Mouse (Mus musculus) hindbrain, embryonic 10.5 days (tissue): ENCODE results near the gene Abca5. TPM values are rescaled to one million over a fixed set of nuclear protein-coding genes. Genes with fewer than 3 reads are reported as not detected.

Source experiments
- DNase-seq: peaks from one replicate; pipeline ENCODE4 v3.0.0-alpha.2; 2017; ENCODE audit warnings: low spot score
- H3K27ac ChIP-seq: fragments of 300-500 bp; sonication (generic); 2 replicates; pipeline ENCODE4 v1.5.1; 2016; ENCODE audit warnings: mild to moderate bottlenecking, moderate library complexity
- H3K27me3 ChIP-seq: fragments of 300-500 bp; sonication (generic); 2 replicates; pipeline ENCODE4 v1.6.1; 2016; ENCODE audit warnings: mild to moderate bottlenecking; ENCODE audit not compliant: poor library complexity, insufficient read depth, severe bottlenecking
- H3K36me3 ChIP-seq: fragments of 300-500 bp; sonication (generic); 2 replicates; pipeline ENCODE4 v1.6.1; 2016; ENCODE audit warnings: mild to moderate bottlenecking, moderate library complexity
- H3K4me1 ChIP-seq: fragments of 300-500 bp; sonication (generic); replicated peaks from 2 replicates; pipeline ENCODE4 v1.6.1; 2016; ENCODE audit warnings: mild to moderate bottlenecking
- H3K4me3 ChIP-seq: fragments of 300-500 bp; sonication (generic); 2 replicates; pipeline ENCODE4 v1.5.1; 2016; ENCODE audit warnings: mild to moderate bottlenecking, moderate library complexity
- H3K9me3 ChIP-seq: fragments of 300-500 bp; sonication (generic); 2 replicates; pipeline ENCODE4 v1.6.1; 2016; ENCODE audit warnings: mild to moderate bottlenecking, moderate library complexity
- WGBS: fragments of 180-500 bp; shearing (Covaris S2); methylation state at CpG from one replicate; pipeline ENCODE4 v1.1.7; 2016; 5-methylcytosine and 5-hydroxymethylcytosine counted together
- polyA plus RNA-seq: library from polyadenylated mRNA; unstranded; fragments of >200 nt; fragmentation: Nextera tagmentation; extraction: Ambion mirVana; gene quantifications from 2 replicates; pipeline ENCODE4 v1.2.1, GENCODE M21; 2016

The Abca5 gene
- polyA plus RNA-seq, 1 experiment from 2014 or later: 2.5 TPM

DNA sequence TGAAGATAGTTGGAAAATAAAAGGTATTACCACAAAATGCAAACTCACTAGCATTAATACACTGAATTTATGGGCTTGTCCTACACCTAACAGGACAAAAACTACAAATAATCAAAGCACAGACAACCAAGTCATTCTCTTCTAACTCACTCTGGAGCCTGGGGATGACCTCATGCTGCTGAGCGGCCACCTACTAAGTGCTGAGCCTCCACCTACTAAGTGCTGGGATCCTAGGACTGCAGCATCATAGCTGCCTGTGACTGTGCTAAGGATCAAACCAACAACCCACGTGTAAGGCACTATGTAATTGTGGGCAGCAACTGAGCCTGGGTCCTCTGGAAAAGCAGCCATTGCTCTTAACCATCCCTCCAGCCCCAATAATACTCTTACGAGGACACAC, 51.2 kb downstream of the Abca5 start:
- no peak overlapping the region for H3K4me3 ChIP-seq
- no peaks in the 10 kb centered on the region for H3K9me3 ChIP-seq
- no peak overlapping the region for H3K27ac ChIP-seq
- 82% methylated on average over 3 of the region's 3 CpGs for WGBS
- H3K36me3 ChIP-seq: no peaks in the 10 kb centered on the region
- no peaks in the 10 kb centered on the region for H3K4me1 ChIP-seq
- no peaks in the 10 kb centered on the region for H3K27me3 ChIP-seq
- no peak for DNase-seq

GRCm38 (mm10) chr11:110284849-110285248, 52.7 kb downstream of the Abca5 start:
- WGBS: 71% methylated on average over 10 of the region's 10 CpGs
- no peaks in the 10 kb centered on the region for H3K4me1 ChIP-seq
- H3K9me3 ChIP-seq: no peaks in the 10 kb centered on the region
- no peak overlapping the region for H3K27ac ChIP-seq
- H3K36me3 ChIP-seq: no peaks in the 10 kb centered on the region
- no peaks in the 10 kb centered on the region for H3K27me3 ChIP-seq
- no peak overlapping the region for H3K4me3 ChIP-seq
- DNase-seq: no peak

- WGBS: 86% methylated on average over 9 of the region's 9 CpGs
- H3K4me1 ChIP-seq: no peaks in the 10 kb centered on the region
- no peak overlapping the region for H3K27ac ChIP-seq
- H3K36me3 ChIP-seq: no peaks in the 10 kb centered on the region
- no peaks in the 10 kb centered on the region for H3K9me3 ChIP-seq
- no peaks in the 10 kb centered on the region for H3K27me3 ChIP-seq
- no peak overlapping the region for H3K4me3 ChIP-seq
- no peak for DNase-seq
These were observed 53.2 kb downstream of the Abca5 start for GRCm38 (mm10) chr11:110284185-110284787.

DNA sequence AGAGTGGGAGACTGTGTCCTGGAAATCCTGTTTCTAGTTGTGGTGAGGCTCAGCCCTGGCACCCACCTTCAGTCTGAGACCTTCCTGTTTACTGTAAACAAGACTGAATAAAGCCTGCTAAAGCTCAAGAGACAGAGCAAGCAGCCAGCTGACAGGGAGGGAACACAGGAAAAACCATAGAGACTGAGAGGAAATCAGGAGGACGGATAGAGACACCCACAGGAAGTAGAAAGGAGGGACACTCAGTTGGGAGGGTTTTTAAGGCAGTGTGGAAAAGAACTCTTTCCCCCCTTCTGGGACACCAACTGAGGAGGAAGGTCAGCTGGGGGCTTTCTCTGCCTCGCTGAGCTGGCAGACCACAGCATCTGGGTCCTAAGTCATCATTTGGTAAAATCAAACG, 62.7 kb downstream of the Abca5 start:
- no peak for DNase-seq
- Histone ChIP-seq H3K9me3 (no peaks in the 10 kb centered on the region), H3K27ac (no peak overlapping the region), H3K4me3 (no peak overlapping the region), H3K4me1 (no peaks in the 10 kb centered on the region), H3K36me3 (no peaks in the 10 kb centered on the region), H3K27me3 (no peaks in the 10 kb centered on the region)
- WGBS: 60% methylated on average over 3 of the region's 3 CpGs

- no peak overlapping the region for H3K4me3 ChIP-seq
- 6% methylated on average over 5 of the region's 5 CpGs for WGBS
- H3K4me1 ChIP-seq: no peaks in the 10 kb centered on the region
- peak; percentile 60 for DNase-seq
- H3K27me3 ChIP-seq: no peaks in the 10 kb centered on the region
- no peak overlapping the region for H3K27ac ChIP-seq
- H3K9me3 ChIP-seq: no peaks in the 10 kb centered on the region
- no peaks in the 10 kb centered on the region for H3K36me3 ChIP-seq
These were observed 65.8 kb downstream of the Abca5 start for GRCm38 (mm10) chr11:110271745-110272144.

- peak; percentile 89 for DNase-seq
- H3K36me3 ChIP-seq: no peaks in the 10 kb centered on the region
- WGBS: 49% methylated on average over 8 of the region's 8 CpGs
- no peaks in the 10 kb centered on the region for H3K4me1 ChIP-seq
- H3K27ac ChIP-seq: peak overlapping the region; percentile 45; the same call in 1 of the 2 replicates
- no peaks in the 10 kb centered on the region for H3K9me3 ChIP-seq
- H3K4me3 ChIP-seq: no peak overlapping the region
- H3K27me3 ChIP-seq: no peaks in the 10 kb centered on the region
These were observed 69.2 kb downstream of the Abca5 start for GRCm38 (mm10) chr11:110268244-110268844.

DNA sequence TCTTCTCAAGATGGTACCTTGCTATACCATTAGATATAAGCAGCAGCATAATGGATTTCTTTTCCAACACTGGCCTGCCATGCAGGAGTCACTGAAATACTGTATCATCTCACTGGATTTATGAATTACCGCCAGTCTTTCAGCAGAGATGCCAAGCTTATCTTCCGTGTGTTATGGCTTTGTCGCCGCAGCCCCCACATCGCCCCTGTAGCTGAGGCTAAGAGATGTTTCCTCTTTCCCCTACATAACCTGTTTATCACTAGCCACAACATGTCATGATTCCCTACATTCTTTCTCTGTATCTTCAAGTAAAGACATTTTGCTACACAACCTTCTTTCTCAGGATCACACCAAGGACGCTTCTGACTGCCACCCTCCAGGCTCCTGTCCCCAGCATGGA, 70.3 kb downstream of the Abca5 start:
- Histone ChIP-seq H3K4me3 (no peak overlapping the region), H3K27me3 (no peaks in the 10 kb centered on the region), H3K27ac (no peak overlapping the region), H3K4me1 (no peaks in the 10 kb centered on the region), H3K9me3 (no peaks in the 10 kb centered on the region), H3K36me3 (no peaks in the 10 kb centered on the region)
- no peak for DNase-seq
- 96% methylated on average over 6 of the region's 6 CpGs for WGBS

GRCm38 (mm10) chr11:110266757-110267156, 70.8 kb downstream of the Abca5 start:
- no peaks in the 10 kb centered on the region for H3K27me3 ChIP-seq
- H3K4me3 ChIP-seq: no peak overlapping the region
- no peak for DNase-seq
- no peak overlapping the region for H3K27ac ChIP-seq
- H3K4me1 ChIP-seq: no peaks in the 10 kb centered on the region
- 93% methylated on average over 11 of the region's 11 CpGs for WGBS
- H3K9me3 ChIP-seq: no peaks in the 10 kb centered on the region
- no peaks in the 10 kb centered on the region for H3K36me3 ChIP-seq

DNA sequence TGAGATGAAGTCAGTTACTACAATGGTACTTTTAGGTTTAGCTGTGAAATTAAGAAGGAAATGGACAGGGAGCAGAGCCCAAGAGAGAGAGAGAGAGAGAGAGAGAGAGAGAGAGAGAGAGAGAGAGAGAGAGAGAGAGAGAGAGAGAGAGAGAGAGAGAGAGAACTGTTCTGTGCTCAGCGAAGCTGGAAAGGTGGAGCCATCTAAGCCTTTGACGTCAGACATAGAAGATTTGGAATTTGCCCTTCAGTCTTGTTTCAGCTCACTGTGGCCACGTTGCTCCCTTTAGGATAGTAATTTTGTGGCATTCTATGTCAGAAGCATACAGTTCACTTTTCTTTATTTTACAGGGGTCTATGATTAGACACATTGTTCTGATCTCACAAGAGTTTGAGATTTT, 75.6 kb downstream of the Abca5 start:
- Histone ChIP-seq H3K36me3 (no peaks in the 10 kb centered on the region), H3K27me3 (no peaks in the 10 kb centered on the region), H3K4me3 (no peak overlapping the region), H3K4me1 (no peaks in the 10 kb centered on the region), H3K27ac (no peak overlapping the region), H3K9me3 (0 out of 2 replicates have a peak, but pooled peaks cover 6% of the 10 kb centered on the region)
- 74% methylated on average over 3 of the region's 3 CpGs for WGBS
- no peak for DNase-seq

- no peak for DNase-seq
- Histone ChIP-seq H3K36me3 (no peaks in the 10 kb centered on the region), H3K4me1 (no peaks in the 10 kb centered on the region), H3K9me3 (0 out of 2 replicates have a peak, but pooled peaks cover 6% of the 10 kb centered on the region), H3K27me3 (no peaks in the 10 kb centered on the region), H3K4me3 (no peak overlapping the region), H3K27ac (no peak overlapping the region)
- WGBS: 75% methylated on average over 4 of the region's 4 CpGs
These were observed 79.6 kb downstream of the Abca5 start for GRCm38 (mm10) chr11:110257911-110258310.

DNA sequence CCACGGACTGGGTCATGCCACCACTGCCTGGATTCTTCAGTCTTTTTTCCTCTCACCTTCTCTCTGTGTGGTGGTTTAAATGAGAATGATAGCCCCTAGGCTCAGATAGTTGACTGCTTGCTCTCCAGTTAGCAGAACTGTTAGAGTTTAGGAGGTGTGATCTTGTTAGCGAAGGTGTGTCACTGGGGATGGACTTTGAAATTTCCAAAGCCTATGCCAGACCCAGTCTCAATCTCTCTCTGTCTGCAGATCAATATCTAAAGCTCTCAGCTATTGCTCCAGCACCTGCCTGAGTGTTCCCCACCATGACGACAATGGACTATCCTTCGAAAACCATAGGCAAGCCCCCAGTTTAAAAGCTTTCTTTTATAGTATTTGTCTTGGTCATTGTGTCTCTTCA, 80.5 kb downstream of the Abca5 start:
- no peak overlapping the region for H3K4me3 ChIP-seq
- no peaks in the 10 kb centered on the region for H3K36me3 ChIP-seq
- WGBS: 94% methylated on average over 4 of the region's 4 CpGs
- no peak for DNase-seq
- no peaks in the 10 kb centered on the region for H3K4me1 ChIP-seq
- no peaks in the 10 kb centered on the region for H3K27me3 ChIP-seq
- 0 out of 2 replicates have a peak, but pooled peaks cover 6% of the 10 kb centered on the region for H3K9me3 ChIP-seq
- no peak overlapping the region for H3K27ac ChIP-seq

DNA sequence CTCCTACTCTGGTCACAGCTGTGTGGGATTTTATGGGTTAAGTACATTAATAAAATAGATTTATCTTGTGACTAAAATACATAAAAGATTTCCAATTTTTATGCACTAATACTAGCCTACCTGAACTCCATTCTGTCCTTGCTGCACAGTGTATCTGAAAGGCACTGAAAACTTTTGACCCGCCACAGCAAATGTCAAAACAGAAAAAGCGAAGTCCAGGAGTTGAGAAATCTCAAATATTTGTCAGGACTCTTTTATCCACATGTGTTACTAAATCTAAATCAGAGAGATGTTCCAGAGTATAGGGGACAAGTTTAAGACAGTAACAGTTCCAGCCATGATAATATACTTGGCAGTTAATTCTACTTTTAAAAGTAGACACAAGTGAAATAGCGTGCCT, 85.3 kb downstream of the Abca5 start:
- Histone ChIP-seq H3K4me1 (peaks cover 4% of the 10 kb centered on the region), H3K9me3 (no peaks in the 10 kb centered on the region), H3K4me3 (no peak overlapping the region), H3K27me3 (no peaks in the 10 kb centered on the region), H3K36me3 (no peaks in the 10 kb centered on the region), H3K27ac (no peak overlapping the region)
- WGBS: 78% methylated on average over 3 of the region's 3 CpGs
- no peak for DNase-seq

DNA sequence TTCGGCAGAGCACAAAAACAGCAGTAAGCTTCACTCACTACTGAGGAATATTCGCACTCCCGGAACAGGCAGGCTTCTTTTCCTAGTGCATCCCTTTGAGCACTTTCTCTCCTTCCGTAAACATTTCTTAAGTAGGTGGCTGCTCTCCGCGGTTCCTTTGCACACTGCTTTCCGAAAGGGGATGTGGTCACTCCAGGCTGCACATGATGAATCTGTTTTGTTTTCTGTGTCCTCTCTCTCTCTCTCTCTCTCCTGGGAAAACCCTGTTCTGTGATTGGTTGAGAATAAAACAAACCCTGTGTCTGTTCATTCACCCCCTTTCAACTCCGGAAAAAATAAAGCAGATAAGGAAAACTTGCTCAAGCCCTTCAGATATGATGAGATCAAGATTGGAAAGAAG, 86.0 kb downstream of the Abca5 start, which contains the start of gene Abca6:
Gene Abca6, minus strand, starts transcription at position 243 of the 400 bp plus-strand sequence.
- Histone ChIP-seq H3K4me1 (peaks cover 4% of the 10 kb centered on the region), H3K27me3 (no peaks in the 10 kb centered on the region), H3K36me3 (no peaks in the 10 kb centered on the region), H3K27ac (no peak within 1 kb of the TSS; the same call in 1 of the 2 replicates), H3K4me3 (peak within 1 kb of the TSS; percentile 35), H3K9me3 (no peaks in the 10 kb centered on the region)
- peak; percentile 23 for DNase-seq
- WGBS: 23% methylated on average over 8 of the region's 8 CpGs
